Mouse (Mus musculus): Measurements from ENCODE around the gene Galnt10.

Gene Galnt10

GRCm38 (mm10) chr11:57644245-57645017 is 811 bp upstream of the Galnt10 start:
- DNase-seq = peak; percentile 58

GRCm38 (mm10) chr11:57645847-57646246 is 605 bp downstream of the Galnt10 start:
- DNase-seq = no peak

GRCm38 (mm10) chr11:57646416-57646815 is 1.2 kb downstream of the Galnt10 start:
- DNase-seq = no peak

- no peak for DNase-seq
Observed at GRCm38 (mm10) chr11:57646940-57647339, 1.7 kb downstream of the Galnt10 start.

- no peak for DNase-seq
Observed at GRCm38 (mm10) chr11:57647446-57647845, 2.2 kb downstream of the Galnt10 start.

GRCm38 (mm10) chr11:57648196-57648800 is 3.1 kb downstream of the Galnt10 start:
- DNase-seq = no peak

GRCm38 (mm10) chr11:57649269-57649668 is 4.0 kb downstream of the Galnt10 start:
- DNase-seq = no peak

- DNase-seq = no peak
Observed at GRCm38 (mm10) chr11:57649671-57650070, 4.4 kb downstream of the Galnt10 start.

GRCm38 (mm10) chr11:57650867-57651266 is 5.6 kb downstream of the Galnt10 start:
- no peak for DNase-seq

- no peak for DNase-seq
Observed at GRCm38 (mm10) chr11:57651281-57651810, 6.1 kb downstream of the Galnt10 start.

GRCm38 (mm10) chr11:57652206-57652922 is 7.1 kb downstream of the Galnt10 start:
- DNase-seq = no peak

- DNase-seq = no peak
Observed at GRCm38 (mm10) chr11:57652923-57653660, 7.8 kb downstream of the Galnt10 start.

- no peak for DNase-seq
Observed at GRCm38 (mm10) chr11:57653796-57654195, 8.6 kb downstream of the Galnt10 start.

- no peak for DNase-seq
Observed at GRCm38 (mm10) chr11:57654386-57654785, 9.1 kb downstream of the Galnt10 start.

GRCm38 (mm10) chr11:57654977-57655397 is 9.7 kb downstream of the Galnt10 start:
- no peak for DNase-seq

- no peak for DNase-seq
Observed at GRCm38 (mm10) chr11:57655669-57656325, 10.6 kb downstream of the Galnt10 start.

GRCm38 (mm10) chr11:57656602-57657275 is 11.5 kb downstream of the Galnt10 start:
- no peak for DNase-seq

- DNase-seq = no peak
Observed at GRCm38 (mm10) chr11:57657370-57658072, 12.3 kb downstream of the Galnt10 start.

GRCm38 (mm10) chr11:57658214-57658613 is 13.0 kb downstream of the Galnt10 start:
- no peak for DNase-seq

- DNase-seq = no peak
Observed at GRCm38 (mm10) chr11:57658751-57659150, 13.5 kb downstream of the Galnt10 start.

- no peak for DNase-seq
Observed at GRCm38 (mm10) chr11:57660156-57660555, 14.9 kb downstream of the Galnt10 start.
